Mouse (Mus musculus): ENCODE results near the gene Mbd3. TPM values are rescaled to one million over a fixed set of nuclear protein-coding genes. Genes with fewer than 3 reads are reported as not detected.

Gene Mbd3
- total and polyA plus RNA-seq, 3 experiments: 48.7 to 131 (median 67.0) TPM

DNA sequence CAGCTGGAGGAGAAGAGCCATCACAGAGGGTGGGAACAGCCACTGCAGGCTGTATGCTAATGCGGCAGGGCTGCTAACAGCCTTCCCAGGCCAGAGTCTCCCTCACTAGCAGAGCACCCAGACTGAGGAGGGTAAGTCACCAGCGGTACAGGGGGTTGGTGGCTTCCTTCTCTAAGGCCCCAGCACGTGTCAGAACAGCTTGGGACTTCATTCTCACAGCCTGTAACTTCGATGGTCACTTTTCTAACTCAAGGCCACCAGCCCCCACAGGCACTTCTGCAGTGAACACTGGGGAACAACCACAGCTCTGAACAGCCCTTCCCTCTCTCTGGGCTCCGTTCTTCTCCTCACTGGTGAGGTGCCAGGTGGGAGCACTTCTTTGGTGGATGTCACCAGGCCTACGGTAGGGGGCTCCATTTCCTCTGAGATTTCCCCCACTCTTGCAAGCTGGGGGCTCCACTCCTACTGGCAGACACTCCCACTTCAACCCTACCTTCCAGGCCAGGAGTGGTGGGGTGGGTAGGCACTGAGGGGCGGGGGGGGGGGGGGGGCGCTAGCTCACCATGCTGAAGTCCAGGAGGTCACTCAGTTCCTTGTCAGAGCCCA lies 31.1 kb upstream of the Mbd3 start:
- Histone ChIP-seq H3K36me3 (replicated peaks in 1 of 2; ENCODE audit: control insufficient read depth in 1 of 2, insufficient read depth in 1 of 2, low read length in 1 of 2) (peaks cover 45 to 53% of the 10 kb centered on the region in 2 experiments), H3K27ac (ENCODE audit: insufficient read depth, low read depth) (peak overlapping the region; percentile 96), H3K9me3 (replicated peaks; ENCODE audit: low read length) (peaks cover 10% of the 10 kb centered on the region), H3K4me1 (ENCODE audit: control insufficient read depth in 1 of 2, insufficient read depth in 2 of 2) (peaks cover 28 to 56% of the 10 kb centered on the region in 2 experiments), H3K79me2 (replicated peaks; ENCODE audit: control insufficient read depth, extremely low read depth, insufficient read depth, poor library complexity, severe bottlenecking) (peaks cover 59% of the 10 kb centered on the region), H3K9ac (ENCODE audit: insufficient read depth, low read depth) (peak overlapping the region; percentile 99), H3K4me2 (ENCODE audit: insufficient read depth, low read depth, poor library complexity, severe bottlenecking) (peak overlapping the region; percentile 82), H3K27me3 (replicated peaks) (no peaks in the 10 kb centered on the region), H3K4me3 (replicated peaks in 1 of 3; ENCODE audit: low read depth in 2 of 3, low read length in 2 of 3, poor library complexity in 1 of 3) (peak overlapping the region; percentile 38 to 97 (median 97))
- no peak; the same call in 1 of the 2 replicates for TF ChIP-seq ETS1 (conservative IDR thresholded peaks at IDR 0.05; ENCODE audit: low read depth, low read length)
- TF ChIP-seq CTCF (conservative IDR thresholded peaks at IDR 0.05 in 1 of 2, IDR thresholded peaks at IDR 0.05 in 1 of 2; ENCODE audit: low read depth in 2 of 2, low read length in 2 of 2): peak in 1 of 2 experiments; percentile 43; a peak in 2 of 4 replicates
- TF ChIP-seq KAT2A (IDR thresholded peaks at IDR 0.05; ENCODE audit: insufficient replicate concordance, low read length): no peak
- TF ChIP-seq MXI1 (IDR thresholded peaks at IDR 0.05; ENCODE audit: low read depth, low read length): peak; percentile 23; the same call in 1 of the 2 replicates
- TF ChIP-seq ZC3H11A (IDR thresholded peaks at IDR 0.05; ENCODE audit: low read depth, low read length): no peak
- TF ChIP-seq JUN (IDR thresholded peaks at IDR 0.05; ENCODE audit: insufficient read depth, low read depth, low read length): no peak
- no peak for TF ChIP-seq PAX5 (IDR thresholded peaks at IDR 0.05; ENCODE audit: low read length)
- no peak for TF ChIP-seq HCFC1 (IDR thresholded peaks at IDR 0.05; ENCODE audit: low read depth, low read length)
- TF ChIP-seq TCF12 (IDR thresholded peaks at IDR 0.05; ENCODE audit: low read depth, low read length): no peak
- no peak for TF ChIP-seq CHD1 (IDR thresholded peaks at IDR 0.05; ENCODE audit: low read depth, low read length)
- no peak for TF ChIP-seq USF2 (conservative IDR thresholded peaks at IDR 0.05; ENCODE audit: low read depth, low read length)
- TF ChIP-seq ELF1 (IDR thresholded peaks at IDR 0.05; ENCODE audit: low read depth, low read length): no peak
- no peak for TF ChIP-seq USF1 (IDR thresholded peaks at IDR 0.05; ENCODE audit: low read depth, low read length)
- TF ChIP-seq SIN3A (IDR thresholded peaks at IDR 0.05; ENCODE audit: low read length): no peak
- no peak for TF ChIP-seq NRF1 (IDR thresholded peaks at IDR 0.05; ENCODE audit: low read depth, low read length)
- no peak for TF ChIP-seq NELFE (IDR thresholded peaks at IDR 0.05; ENCODE audit: low read depth, low read length)
- peak; percentile 69 for TF ChIP-seq BHLHE40 (IDR thresholded peaks at IDR 0.05; ENCODE audit: low read depth, low read length)
- TF ChIP-seq MYC (IDR thresholded peaks at IDR 0.05; ENCODE audit: low read depth, low read length): peak; percentile 51; the same call in 1 of the 2 replicates
- no peak for TF ChIP-seq POLR2AphosphoS2 (IDR thresholded peaks at IDR 0.05; ENCODE audit: low read depth, low read length)
- no peak for TF ChIP-seq RCOR1 (conservative IDR thresholded peaks at IDR 0.05; ENCODE audit: low read depth, low read length)
- no peak for TF ChIP-seq IRF4 (IDR thresholded peaks at IDR 0.05; ENCODE audit: low read depth, low read length)
- peak; percentile 43 for TF ChIP-seq MAX (IDR thresholded peaks at IDR 0.05; ENCODE audit: low read length)
- no peak for TF ChIP-seq ZMIZ1 (IDR thresholded peaks at IDR 0.05; ENCODE audit: low read depth, low read length)
- TF ChIP-seq POLR2A (IDR thresholded peaks at IDR 0.05; ENCODE audit: low read depth, low read length): 0 out of 2 replicates have a peak, but pooled peaks have one; percentile 28
- TF ChIP-seq RAD21 (IDR thresholded peaks at IDR 0.05; ENCODE audit: low read depth, low read length): peak; percentile 28
- no peak for TF ChIP-seq MAFK (IDR thresholded peaks at IDR 0.05; ENCODE audit: insufficient replicate concordance, low read length)
- in situ Hi-C loops (cut with MboI; ENCODE audit: low pct_ligation_motif_present, low pct_unique_long_range_greater_than_20kb, low sequenced_read_pairs): loop anchor here (25.0 kb wide), 1 partner anchor 257 kb away; the partner anchor contains the start of gene Mknk2
- dilution Hi-C loops (cut with MboI; ENCODE audit: extremely low pct_ligation_motif_present, extremely low pct_unique_long_range_greater_than_20kb, low sequenced_read_pairs): no loop called here
- DNase-seq (ENCODE audit: extremely low read depth): no peak
